In the genomic region with DNA sequence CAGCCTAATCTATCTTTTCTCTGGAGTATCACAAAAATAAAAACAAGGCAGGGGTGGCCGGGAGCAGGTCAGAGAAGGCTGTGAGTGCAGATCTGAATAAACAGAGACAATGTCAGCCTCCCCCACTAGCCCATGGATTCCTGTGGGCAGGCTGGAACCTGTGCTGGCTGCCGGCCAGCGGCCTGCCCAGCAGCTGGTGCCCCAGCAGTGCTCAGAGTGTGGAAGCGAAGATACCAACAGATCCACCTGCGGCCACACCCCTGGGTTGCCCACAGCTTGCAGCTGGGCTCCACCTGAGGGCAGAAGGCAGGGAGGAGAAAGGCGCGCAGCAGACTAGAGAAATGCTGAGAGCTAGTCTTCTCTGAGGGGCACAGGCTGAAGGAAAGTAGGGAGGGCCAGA, we compare ENCODE assay signal across 8 mouse cellular contexts. TPM values are rescaled to one million over a fixed set of nuclear protein-coding genes. Genes with fewer than 3 reads are reported as not detected.
DNase-seq lines count a peak whose midpoint lies in the region; ATAC-seq lines count a peak whose summit lies in the region.
"Had no signal": no experiment of that assay in that cellular context is flagged by ENCODE, and none has a peak within 500 bp of the region (broad histone marks: within the 10 kb centered on the region; RNA-seq: fewer than 3 reads in every experiment).

No protein-coding gene starts in this region.

- H3K27me3 ChIP-seq in midbrain, embryonic 15.5 days (replicated peaks): no peaks in the 10 kb centered on the region
- no peaks in the 10 kb centered on the region for H3K27me3 ChIP-seq in midbrain, embryonic 14.5 days (ENCODE audit: control insufficient read depth, insufficient read depth, low read length)
- H3K27me3 ChIP-seq in intestine, embryonic 16.5 days (replicated peaks; ENCODE audit: control insufficient read depth, insufficient read depth, low read length): no peaks in the 10 kb centered on the region
- no peaks in the 10 kb centered on the region for H3K27me3 ChIP-seq in lung, embryonic 16.5 days (ENCODE audit: control insufficient read depth, insufficient read depth, low read depth, low read length)

- H3K4me2 ChIP-seq in midbrain, embryonic 15.5 days: no peak overlapping the region
- H3K4me2 ChIP-seq in midbrain, embryonic 14.5 days (ENCODE audit: low read length): no peak overlapping the region
- no peak overlapping the region for H3K4me2 ChIP-seq in intestine, embryonic 16.5 days (ENCODE audit: low read depth, low read length)
- H3K4me2 ChIP-seq in lung, embryonic 16.5 days (ENCODE audit: low read depth, low read length): no peak overlapping the region

- peak overlapping the region; percentile 22; the same call in 1 of the 2 replicates for H3K27ac ChIP-seq in midbrain, embryonic 15.5 days
- no peak overlapping the region for H3K27ac ChIP-seq in midbrain, embryonic 14.5 days (replicated peaks; ENCODE audit: low read depth, low read length)
- peak overlapping the region; percentile 89 for H3K27ac ChIP-seq in intestine, embryonic 16.5 days (ENCODE audit: low read length)
- H3K27ac ChIP-seq in lung, embryonic 16.5 days (ENCODE audit: low read length): peak overlapping the region; percentile 65; the same call in 1 of the 2 replicates
- H3K27ac ChIP-seq: heart, adult 2 months had no signal

- H3K9me3 ChIP-seq in midbrain, embryonic 15.5 days: no peaks in the 10 kb centered on the region
- H3K9me3 ChIP-seq in midbrain, embryonic 14.5 days (ENCODE audit: control insufficient read depth, low read length): no peaks in the 10 kb centered on the region
- H3K9me3 ChIP-seq in intestine, embryonic 16.5 days (ENCODE audit: control insufficient read depth, low read length): no peaks in the 10 kb centered on the region
- H3K9me3 ChIP-seq in lung, embryonic 16.5 days (ENCODE audit: control insufficient read depth, low read length): no peaks in the 10 kb centered on the region

- no peaks in the 10 kb centered on the region for H3K36me3 ChIP-seq in midbrain, embryonic 15.5 days (replicated peaks)
- no peaks in the 10 kb centered on the region for H3K36me3 ChIP-seq in midbrain, embryonic 14.5 days (ENCODE audit: control insufficient read depth, insufficient read depth, low read length)
- no peaks in the 10 kb centered on the region for H3K36me3 ChIP-seq in intestine, embryonic 16.5 days (ENCODE audit: control insufficient read depth, insufficient read depth, low read length)
- H3K36me3 ChIP-seq in lung, embryonic 16.5 days (ENCODE audit: control insufficient read depth, insufficient read depth, low read length): no peaks in the 10 kb centered on the region

- H3K4me1 ChIP-seq in midbrain, embryonic 15.5 days: peaks cover 21% of the 10 kb centered on the region
- 0 out of 2 replicates have a peak, but pooled peaks cover 8% of the 10 kb centered on the region for H3K4me1 ChIP-seq in midbrain, embryonic 14.5 days (ENCODE audit: control insufficient read depth, insufficient read depth, low read length)
- H3K4me1 ChIP-seq in intestine, embryonic 16.5 days (ENCODE audit: control insufficient read depth, insufficient read depth, low read length): peaks cover 45% of the 10 kb centered on the region
- peaks cover 28% of the 10 kb centered on the region for H3K4me1 ChIP-seq in lung, embryonic 16.5 days (replicated peaks; ENCODE audit: control insufficient read depth, insufficient read depth, low read length)

- no peak overlapping the region for H3K9ac ChIP-seq in midbrain, embryonic 15.5 days
- no peak overlapping the region for H3K9ac ChIP-seq in midbrain, embryonic 14.5 days (replicated peaks; ENCODE audit: low read length)
- peak overlapping the region; percentile 30 for H3K9ac ChIP-seq in intestine, embryonic 16.5 days (ENCODE audit: low read depth, low read length)
- H3K9ac ChIP-seq in lung, embryonic 16.5 days (ENCODE audit: low read length): no peak overlapping the region

- WGBS in midbrain, embryonic 15.5 days: 53% methylated on average over 7 of the region's 7 CpGs
- 66% methylated on average over 7 of the region's 7 CpGs for WGBS in midbrain, embryonic 14.5 days
- 32% methylated on average over 7 of the region's 7 CpGs for WGBS in intestine, embryonic 16.5 days
- WGBS in lung, embryonic 16.5 days: 37% methylated on average over 7 of the region's 7 CpGs

- no peak for ATAC-seq in midbrain, embryonic 15.5 days (replicated peaks)
- ATAC-seq in midbrain, embryonic 14.5 days (ENCODE audit: low FRiP score, low TSS enrichment): no peak
- peak; percentile 45 for ATAC-seq in intestine, embryonic 16.5 days
- ATAC-seq in lung, embryonic 16.5 days (ENCODE audit: low read depth): peak; percentile 52; the same call in 1 of the 2 replicates
- ATAC-seq in inflammation-experienced regulatory T-cells, adult 6 months: no peak

- DNase-seq in midbrain, embryonic 14.5 days: no peak
- peak; percentile 52 for DNase-seq in urinary bladder, adult 2 months (ENCODE audit: low spot score)
- no peak for DNase-seq in retina, embryonic 14.5 days (ENCODE audit: low spot score)
- DNase-seq: heart, adult 2 months had no signal

- H3K4me3 ChIP-seq in midbrain, embryonic 15.5 days: no peak overlapping the region
- no peak overlapping the region for H3K4me3 ChIP-seq in midbrain, embryonic 14.5 days (replicated peaks; ENCODE audit: low read depth, low read length)
- H3K4me3 ChIP-seq in intestine, embryonic 16.5 days (ENCODE audit: low read length): no peak overlapping the region
- no peak overlapping the region for H3K4me3 ChIP-seq in lung, embryonic 16.5 days (ENCODE audit: low read length)
- H3K4me3 ChIP-seq: heart, adult 2 months had no signal

RNA-seq across cellular contexts. Expression of gene Sipa1l3, which starts 47.1 kb away (rescaled TPM):
- 19.0 and 22.4 TPM in 2 replicates for polyA plus RNA-seq in midbrain, embryonic 15.5 days (2015; fragmentation: Nextera tagmentation; extraction: Ambion mirVana)
- polyA plus RNA-seq in midbrain, embryonic 14.5 days (2014; fragmentation: Nextera tagmentation; extraction: Ambion mirVana): 16.1 and 17.6 TPM in 2 replicates
- polyA plus RNA-seq in intestine, embryonic 16.5 days (2015; fragmentation: Nextera tagmentation; extraction: Ambion mirVana): 22.9 and 24.1 TPM in 2 replicates
- polyA plus RNA-seq in lung, embryonic 16.5 days (2015; fragmentation: Nextera tagmentation; extraction: Ambion mirVana): 21.6 and 21.8 TPM in 2 replicates
- 18.4 and 32.6 TPM in 2 replicates for polyA plus RNA-seq in urinary bladder, adult 2 months (2012; rRNA removed)
- 1 to 10 TPM; 2.5 to 4.9 (median 4.1) TPM for polyA plus RNA-seq in inflammation-experienced regulatory T-cells, adult 6 months (2017; shearing (Covaris generic))

Comparison
In these comparisons a context has a peak if more than half of its experiments do, and no peak if none do; other contexts are left out.
1. ATAC-seq: peak in intestine, embryonic 16.5 days (single experiment) and lung, embryonic 16.5 days (single experiment); none in midbrain, embryonic 15.5 days (single experiment), midbrain, embryonic 14.5 days (single experiment) and inflammation-experienced regulatory T-cells, adult 6 months (single experiment).